Mouse (Mus musculus) bone marrow macrophage, adult 2 months (primary cell): ENCODE results near the gene Pm20d2. TPM values are rescaled to one million over a fixed set of nuclear protein-coding genes. Genes with fewer than 3 reads are reported as not detected.

ENCODE experiments used
- H3K27ac ChIP-seq: 2 replicates; pipeline ENCODE4 v1.5.1; 2012; ENCODE audit warnings: low read depth, low read length; ENCODE audit not compliant: insufficient read depth
- H3K4me1 ChIP-seq: 2 replicates; pipeline ENCODE4 v1.6.1; 2012; ENCODE audit warnings: low read length; ENCODE audit not compliant: control insufficient read depth, insufficient read depth
- H3K4me3 ChIP-seq: 2 replicates; pipeline ENCODE4 v1.5.1; 2012; ENCODE audit warnings: mild to moderate bottlenecking, low read length, moderate library complexity; ENCODE audit not compliant: insufficient read depth
- CTCF ChIP-seq: IDR thresholded peaks from 2 replicates; pipeline ENCODE4 v1.5.1; 2012; ENCODE audit warnings: low read depth, mild to moderate bottlenecking, low read length, moderate library complexity
- POLR2A ChIP-seq: IDR thresholded peaks from 2 replicates; pipeline ENCODE4 v1.6.1; 2012; ENCODE audit warnings: mild to moderate bottlenecking, low read depth, low read length, borderline replicate concordance
- polyA plus RNA-seq: library from polyadenylated mRNA; stranded (reverse); fragments of >200 nt; gene quantifications from 2 replicates; pipeline ENCODE4 v1.2.4, GENCODE M21; 2012; ENCODE audit not compliant: missing spikeins, insufficient read depth, insufficient read length

Pm20d2 gene
- polyA plus RNA-seq, 1 experiment, result not detected

DNA sequence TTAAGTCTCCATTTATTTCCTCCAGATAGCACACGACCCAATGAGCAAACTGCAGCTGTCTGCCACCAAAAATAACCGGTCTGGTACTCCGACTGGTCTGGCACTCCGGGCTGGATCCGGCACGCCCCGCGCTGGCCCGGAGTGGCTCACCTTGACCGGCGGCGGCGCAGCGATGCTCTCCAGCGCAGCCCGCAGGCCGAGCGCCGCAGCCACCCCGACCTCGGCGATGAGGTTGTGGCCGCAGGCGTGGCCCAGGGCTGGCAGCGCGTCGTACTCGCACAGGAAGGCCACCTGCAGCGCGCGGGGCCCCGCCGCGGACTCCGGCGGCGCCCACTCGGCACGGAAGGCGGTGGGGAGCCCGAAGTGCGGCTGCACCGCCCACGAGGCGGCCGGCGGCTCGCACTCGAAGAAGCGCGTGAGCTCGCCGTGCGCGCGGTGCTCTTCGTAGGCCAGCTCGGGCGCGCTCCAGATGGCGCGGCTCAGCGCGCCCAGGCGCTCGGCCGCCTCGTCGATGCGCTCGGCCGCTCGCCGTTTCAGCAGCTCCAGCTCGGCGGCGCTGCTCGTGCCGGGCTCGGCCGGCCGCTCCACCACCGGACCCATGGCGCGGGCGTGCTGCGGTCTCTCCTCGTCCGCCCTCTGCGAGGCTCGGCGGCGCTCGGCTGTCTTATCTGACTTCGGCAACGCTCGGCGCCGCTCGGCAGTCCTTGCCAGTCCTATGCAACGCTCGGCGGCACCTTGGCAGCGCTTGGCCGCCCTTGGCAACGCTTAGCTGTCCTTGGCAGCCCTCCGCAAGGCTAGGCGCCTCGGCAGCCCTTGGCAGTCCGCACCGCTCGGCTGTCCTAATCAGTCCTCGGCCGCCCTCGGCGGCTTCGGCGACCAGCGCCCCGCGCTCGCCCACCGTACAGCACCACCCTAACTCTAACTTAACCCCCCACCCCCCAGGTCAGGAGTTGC, 479 bp downstream of the Pm20d2 start:
- Histone ChIP-seq H3K27ac (no peak overlapping the region), H3K4me1 (peaks cover 2% of the 10 kb centered on the region; the same call in 1 of the 2 replicates), H3K4me3 (peak overlapping the region; percentile 73)
- TF ChIP-seq CTCF (no peak), POLR2A (no peak)

DNA sequence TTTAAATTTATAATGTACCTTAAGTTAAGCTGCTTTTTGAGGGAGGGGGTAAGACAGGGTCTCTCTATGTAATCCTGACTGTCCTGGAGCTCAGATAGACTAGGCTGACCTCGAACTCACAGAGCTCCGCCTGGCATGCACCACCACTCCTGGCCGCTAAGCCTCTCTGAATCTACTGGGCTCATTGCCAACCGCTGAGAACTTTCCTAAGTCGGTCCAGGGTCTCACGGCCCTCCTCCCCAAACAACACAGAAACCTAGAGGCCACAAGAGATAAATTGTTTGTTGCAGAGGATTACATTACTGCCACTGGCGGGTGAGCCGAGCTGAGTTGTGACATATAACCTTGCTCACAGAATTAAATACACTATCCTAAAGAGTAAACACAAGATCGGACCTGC, 1.4 kb downstream of the Pm20d2 start:
- Histone ChIP-seq H3K4me1 (peaks cover 2% of the 10 kb centered on the region; the same call in 1 of the 2 replicates), H3K4me3 (no peak overlapping the region), H3K27ac (no peak overlapping the region)
- TF ChIP-seq POLR2A (no peak), CTCF (no peak)

DNA sequence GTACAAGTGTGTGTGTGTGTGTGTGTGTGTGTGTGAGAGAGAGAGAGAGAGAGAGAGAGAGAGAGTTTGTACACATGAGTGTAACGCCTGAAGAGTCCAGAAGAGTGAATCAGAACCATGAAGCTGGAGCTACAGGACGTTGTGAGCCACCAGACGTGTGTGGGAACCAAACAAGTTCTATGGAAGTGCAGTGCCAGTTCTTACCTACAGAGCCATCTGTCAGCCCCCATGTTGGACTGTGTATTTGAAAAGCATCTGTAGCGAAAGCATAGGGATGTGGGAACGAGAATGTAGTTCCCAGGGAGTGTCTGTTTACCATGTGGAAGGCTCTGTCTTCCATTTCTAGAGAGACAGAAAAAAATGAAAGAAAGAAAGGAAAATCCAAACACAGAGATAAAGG, 6.1 kb downstream of the Pm20d2 start:
- H3K4me3 ChIP-seq, result no peak overlapping the region
- no peak for TF ChIP-seq POLR2A
- no peak for TF ChIP-seq CTCF
- no peaks in the 10 kb centered on the region for H3K4me1 ChIP-seq
- H3K27ac ChIP-seq, result no peak overlapping the region

DNA sequence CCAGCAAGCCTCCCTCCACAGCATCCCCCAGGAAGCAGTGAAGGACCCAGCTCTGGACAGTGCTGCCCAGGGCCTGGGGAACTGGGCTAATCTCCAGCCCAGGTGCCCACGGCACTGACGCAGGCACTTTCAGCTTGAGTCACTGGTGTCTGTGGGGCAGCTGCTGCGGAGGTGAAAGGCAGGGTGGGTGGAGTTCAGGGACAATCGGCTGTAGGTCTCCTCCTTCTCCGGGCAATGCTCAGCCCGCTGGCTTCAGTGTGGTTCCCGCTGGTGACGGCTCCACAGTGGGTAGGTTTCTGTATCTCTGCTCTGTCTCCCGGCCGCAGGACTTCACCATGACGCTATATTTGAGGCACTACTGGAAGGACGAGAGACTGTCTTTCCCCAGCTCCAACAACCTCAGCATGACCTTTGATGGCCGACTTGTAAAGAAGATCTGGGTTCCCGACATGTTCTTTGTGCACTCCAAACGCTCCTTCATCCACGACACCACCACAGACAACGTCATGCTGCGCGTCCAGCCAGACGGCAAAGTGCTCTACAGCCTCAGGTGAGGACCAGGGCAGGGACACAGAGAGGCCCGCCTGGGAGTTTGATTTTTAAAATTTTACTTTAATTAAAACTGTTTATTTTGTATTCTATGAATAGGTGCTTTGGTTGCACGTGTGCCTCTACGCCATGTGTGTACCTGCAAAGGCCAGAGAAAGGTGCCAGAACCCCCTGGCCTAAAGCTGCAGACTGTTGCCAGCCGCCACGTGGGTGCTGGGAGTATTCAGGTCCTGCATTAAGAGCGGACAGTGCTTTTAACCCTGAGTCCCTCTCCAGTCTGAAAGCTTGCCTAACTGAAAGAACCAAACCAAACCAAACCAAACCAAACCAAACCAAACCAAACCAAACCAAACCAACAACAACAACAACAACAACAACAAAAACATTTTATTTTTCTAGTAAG, 37.2 kb downstream of the Pm20d2 start:
- no peaks in the 10 kb centered on the region for H3K4me1 ChIP-seq
- no peak overlapping the region for H3K27ac ChIP-seq
- H3K4me3 ChIP-seq, result no peak overlapping the region
- TF ChIP-seq CTCF (no peak), POLR2A (no peak)

DNA sequence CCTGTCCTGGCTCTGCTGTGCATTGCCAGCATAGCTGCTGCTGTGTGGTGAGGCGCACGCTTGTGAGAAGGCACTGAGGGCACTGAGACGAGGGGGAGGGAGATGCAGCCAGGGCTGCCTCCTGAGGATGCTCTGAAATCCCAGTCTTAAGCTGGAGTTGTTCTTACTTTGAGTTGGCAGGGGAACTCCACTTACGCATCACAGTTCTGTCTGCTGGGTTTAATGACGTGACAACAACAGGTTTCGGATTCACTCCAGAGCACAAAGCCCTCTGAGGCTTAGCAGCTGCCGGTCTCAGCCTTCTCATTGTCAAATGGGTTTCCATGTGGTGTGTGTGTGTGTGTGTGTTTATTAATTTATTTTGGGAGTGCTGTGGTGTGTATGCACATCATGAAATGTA, 40.4 kb downstream of the Pm20d2 start:
- TF ChIP-seq CTCF, result no peak
- TF ChIP-seq POLR2A, result no peak
- Histone ChIP-seq H3K4me3 (no peak overlapping the region), H3K27ac (no peak overlapping the region), H3K4me1 (peaks cover 2% of the 10 kb centered on the region; the same call in 1 of the 2 replicates)

DNA sequence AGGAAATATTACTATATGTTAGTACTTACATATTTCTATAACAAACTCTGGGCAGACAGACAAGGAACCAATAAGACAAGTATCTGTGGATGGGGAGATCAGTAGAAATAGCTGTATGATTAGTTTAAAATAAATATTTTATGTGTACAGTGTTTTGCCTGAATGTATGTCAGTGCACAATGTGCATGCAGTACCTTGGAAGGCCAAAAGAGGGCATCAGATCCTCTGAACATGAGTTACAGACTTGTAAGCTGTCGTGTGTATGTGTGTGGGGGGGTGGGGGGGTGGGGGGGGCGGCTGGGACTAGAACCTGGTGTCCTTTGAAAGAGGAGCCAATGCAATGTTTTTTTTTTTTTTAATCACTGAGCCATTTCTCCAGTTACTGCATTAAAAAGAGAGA, 41.7 kb downstream of the Pm20d2 start:
- Histone ChIP-seq H3K4me1 (peaks cover 2% of the 10 kb centered on the region; the same call in 1 of the 2 replicates), H3K4me3 (no peak overlapping the region), H3K27ac (no peak overlapping the region)
- no peak for TF ChIP-seq CTCF

DNA sequence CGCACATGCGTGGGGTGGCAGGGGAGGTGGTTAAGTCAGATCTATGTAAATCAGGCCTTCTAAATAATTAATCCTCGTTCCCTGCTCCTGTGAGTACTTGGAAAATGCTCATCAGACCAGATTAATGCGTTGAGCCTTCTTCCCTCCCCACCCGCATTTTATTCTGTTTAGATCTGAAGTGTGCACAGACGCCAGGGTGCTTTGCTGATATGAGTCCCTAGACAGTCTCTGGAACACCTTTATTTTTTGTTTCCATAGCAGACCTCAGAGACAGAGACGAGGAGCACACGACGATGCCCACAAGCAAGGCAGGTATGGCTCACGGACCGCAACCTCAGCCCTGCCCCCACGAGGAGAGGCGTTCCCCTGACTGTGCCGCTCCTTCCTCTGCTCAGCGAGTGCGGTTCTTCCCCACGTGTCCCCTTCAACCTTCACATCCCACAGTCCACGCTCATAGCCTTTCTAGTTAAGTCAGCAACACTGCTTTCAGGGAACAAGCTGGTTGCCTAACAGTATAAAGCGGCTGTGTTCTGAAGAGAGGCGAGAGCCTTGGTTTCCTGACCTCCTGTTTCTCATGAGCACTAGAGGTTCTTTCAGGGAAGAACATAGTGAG, 42.8 kb downstream of the Pm20d2 start:
- Histone ChIP-seq H3K4me3 (0 out of 2 replicates have a peak overlapping the region, but pooled peaks have one; percentile 5), H3K27ac (no peak overlapping the region), H3K4me1 (peaks cover 2% of the 10 kb centered on the region; the same call in 1 of the 2 replicates)
- TF ChIP-seq POLR2A (no peak), CTCF (no peak)

DNA sequence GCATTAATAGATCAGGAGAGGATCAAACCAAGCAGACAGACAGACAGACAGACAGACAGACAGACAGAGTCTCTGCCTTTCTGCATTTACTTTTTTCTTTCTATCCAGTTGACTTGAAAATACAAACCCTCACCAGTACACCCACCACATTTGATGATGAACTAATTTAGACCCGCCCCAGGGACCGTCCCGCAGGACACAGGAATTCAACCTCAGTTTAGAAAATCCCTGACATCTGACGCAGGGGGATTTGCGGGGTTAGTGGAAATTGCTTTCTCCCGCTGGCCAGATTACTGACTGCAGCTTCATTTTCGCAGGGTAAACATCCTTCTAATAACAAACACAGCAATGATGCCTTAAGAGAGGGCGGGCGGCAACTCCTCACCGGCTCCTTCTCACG, 57.3 kb downstream of the Pm20d2 start, which contains the start of gene Gabrr1:
Gene Gabrr1 (plus strand): TSS at position 301 of the 400 bp plus-strand sequence.
- TF ChIP-seq CTCF (no peak), POLR2A (no peak)
- Histone ChIP-seq H3K27ac (no peak within 1 kb of the TSS), H3K4me3 (no peak within 1 kb of the TSS), H3K4me1 (no peaks in the 10 kb centered on the region)

DNA sequence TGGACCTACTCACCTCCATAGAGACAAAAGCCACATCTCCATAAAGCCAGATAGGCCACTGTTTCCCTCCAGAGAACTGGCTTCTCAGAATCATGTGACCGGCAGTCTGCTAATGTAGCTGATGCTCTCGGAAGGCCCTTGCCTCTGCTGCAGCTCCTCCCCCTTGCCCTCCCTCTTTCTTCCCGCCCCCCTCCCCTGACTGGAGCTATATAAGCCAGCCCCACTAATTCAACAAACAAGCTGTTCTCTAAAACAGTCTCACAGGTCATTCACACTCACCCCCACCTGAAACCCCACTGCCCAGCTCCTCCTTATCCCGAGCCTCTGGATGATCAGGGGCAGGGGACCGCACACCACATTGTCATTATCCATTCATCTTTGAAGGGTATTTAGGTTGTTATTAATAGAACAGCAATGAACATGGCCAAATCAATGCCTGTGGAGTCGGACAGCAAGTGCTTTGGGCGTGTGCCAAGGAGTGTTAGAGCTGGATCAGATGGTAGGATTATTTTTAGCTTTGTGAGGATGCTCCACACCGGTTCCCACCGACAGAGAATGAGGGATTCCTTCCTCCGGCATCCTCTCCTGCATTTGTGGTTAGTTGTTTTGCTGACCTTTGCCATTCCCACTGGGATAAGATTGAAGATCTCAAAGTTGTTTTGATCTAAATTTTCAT, 64.0 kb downstream of the Pm20d2 start:
- Histone ChIP-seq H3K27ac (no peak overlapping the region), H3K4me1 (no peaks in the 10 kb centered on the region), H3K4me3 (no peak overlapping the region)
- TF ChIP-seq CTCF (no peak), POLR2A (no peak)
